Mouse (Mus musculus): ENCODE measurements around the gene Phf24. TPM values are rescaled to one million over a fixed set of nuclear protein-coding genes. Genes with fewer than 3 reads are reported as not detected.
A peak's percentile ranks its signal among the peaks of the same experiment; 100 is the strongest.

Phf24 gene
- polyA plus RNA-seq, 1 experiment from 2014 or later = 1.6 TPM

- Histone ChIP-seq H3K9me3 (replicated peaks) (no peaks in the 10 kb centered on the region), H3K36me3 (no peaks in the 10 kb centered on the region), H3K27ac (replicated peaks) (no peak overlapping the region), H3K4me3 (no peak overlapping the region), H3K27me3 (ENCODE audit: low read depth, poor library complexity, severe bottlenecking) (peaks cover 53% of the 10 kb centered on the region), H3K4me1 (peaks cover 12% of the 10 kb centered on the region)
- WGBS = 87% methylated on average over 9 of the region's 9 CpGs
- DNase-seq (ENCODE audit: low spot score) = no peak
Measured at GRCm38 (mm10) chr4:42920726-42921125, 4.3 kb downstream of the Phf24 start.

DNA sequence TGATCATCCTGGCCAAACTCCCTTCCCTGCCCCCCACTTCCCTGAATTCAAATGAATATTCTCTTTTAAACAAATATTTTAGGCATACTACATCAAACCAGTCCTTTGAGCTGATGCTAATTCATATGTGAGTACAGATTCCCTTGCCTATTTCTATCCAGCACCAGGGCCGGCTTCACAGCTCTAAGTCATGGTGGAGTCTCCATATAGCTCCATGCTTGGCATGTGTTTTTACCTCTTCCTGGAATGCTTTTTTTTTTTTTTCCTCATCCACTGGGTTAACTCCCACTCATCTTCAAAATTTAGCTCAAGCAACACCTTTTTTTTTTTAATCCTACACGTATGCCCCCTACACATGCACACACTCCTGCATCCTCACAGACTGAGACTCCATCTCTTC is 5.1 kb downstream of the Phf24 start:
- no peak for DNase-seq (ENCODE audit: low spot score)
- peaks cover 10% of the 10 kb centered on the region for H3K4me1 ChIP-seq
- peaks cover 45% of the 10 kb centered on the region for H3K27me3 ChIP-seq (ENCODE audit: low read depth, poor library complexity, severe bottlenecking)
- H3K4me3 ChIP-seq = no peak overlapping the region
- H3K9me3 ChIP-seq (replicated peaks) = no peaks in the 10 kb centered on the region
- WGBS = 80% methylated on average over 2 of the region's 2 CpGs
- H3K27ac ChIP-seq (replicated peaks) = no peak overlapping the region
- H3K36me3 ChIP-seq = no peaks in the 10 kb centered on the region

DNA sequence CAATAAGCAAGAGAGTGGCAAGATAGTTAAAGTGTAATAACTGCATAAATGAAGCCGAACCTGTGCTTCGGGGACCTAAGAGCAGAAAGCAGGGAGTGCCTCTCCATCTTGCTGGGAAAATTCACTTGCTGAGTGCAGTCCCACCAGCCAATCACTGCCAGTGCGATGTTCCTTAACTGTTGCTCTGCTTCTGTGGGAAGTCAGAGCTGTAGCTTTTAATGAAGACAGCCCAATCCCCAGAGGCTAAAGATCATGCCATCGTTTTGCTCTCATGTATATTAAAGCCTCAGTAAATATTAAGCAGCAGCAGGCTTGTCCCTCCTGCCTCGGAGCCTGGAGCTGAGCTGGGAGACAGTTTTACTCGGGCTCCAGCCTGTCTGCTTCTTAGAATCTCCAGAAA is 5.6 kb downstream of the Phf24 start:
- no peak overlapping the region for H3K4me3 ChIP-seq
- no peaks in the 10 kb centered on the region for H3K9me3 ChIP-seq (replicated peaks)
- H3K27ac ChIP-seq (replicated peaks) = no peak overlapping the region
- no peak for DNase-seq (ENCODE audit: low spot score)
- H3K4me1 ChIP-seq = peaks cover 7% of the 10 kb centered on the region
- no peaks in the 10 kb centered on the region for H3K36me3 ChIP-seq
- H3K27me3 ChIP-seq (ENCODE audit: low read depth, poor library complexity, severe bottlenecking) = peaks cover 42% of the 10 kb centered on the region
- 77% methylated on average over 6 of the region's 6 CpGs for WGBS

DNA sequence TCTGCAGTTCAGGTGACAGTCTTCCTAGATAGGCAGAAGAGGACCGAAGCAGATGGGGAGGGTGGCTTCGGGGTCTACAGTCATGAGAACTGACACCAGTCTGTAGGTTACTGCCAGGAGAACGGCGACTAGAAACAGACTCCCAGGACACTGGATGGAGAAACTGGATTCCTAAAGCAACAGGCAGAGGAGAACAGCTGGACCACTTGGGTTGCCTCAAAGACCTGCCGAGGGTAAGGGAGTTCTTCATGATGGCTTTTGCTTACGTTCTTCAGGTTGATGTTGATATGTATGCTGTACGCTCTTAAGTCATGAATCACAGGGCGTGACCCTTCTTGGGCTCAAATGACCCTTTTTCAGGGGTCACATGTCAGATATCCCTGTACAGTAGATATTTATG is 6.0 kb downstream of the Phf24 start:
- no peak for DNase-seq (ENCODE audit: low spot score)
- Histone ChIP-seq H3K27ac (replicated peaks) (no peak overlapping the region), H3K36me3 (no peaks in the 10 kb centered on the region), H3K4me1 (peaks cover 3% of the 10 kb centered on the region), H3K27me3 (ENCODE audit: low read depth, poor library complexity, severe bottlenecking) (peaks cover 38% of the 10 kb centered on the region), H3K9me3 (replicated peaks) (no peaks in the 10 kb centered on the region), H3K4me3 (no peak overlapping the region)
- WGBS = 93% methylated on average over 8 of the region's 8 CpGs

DNA sequence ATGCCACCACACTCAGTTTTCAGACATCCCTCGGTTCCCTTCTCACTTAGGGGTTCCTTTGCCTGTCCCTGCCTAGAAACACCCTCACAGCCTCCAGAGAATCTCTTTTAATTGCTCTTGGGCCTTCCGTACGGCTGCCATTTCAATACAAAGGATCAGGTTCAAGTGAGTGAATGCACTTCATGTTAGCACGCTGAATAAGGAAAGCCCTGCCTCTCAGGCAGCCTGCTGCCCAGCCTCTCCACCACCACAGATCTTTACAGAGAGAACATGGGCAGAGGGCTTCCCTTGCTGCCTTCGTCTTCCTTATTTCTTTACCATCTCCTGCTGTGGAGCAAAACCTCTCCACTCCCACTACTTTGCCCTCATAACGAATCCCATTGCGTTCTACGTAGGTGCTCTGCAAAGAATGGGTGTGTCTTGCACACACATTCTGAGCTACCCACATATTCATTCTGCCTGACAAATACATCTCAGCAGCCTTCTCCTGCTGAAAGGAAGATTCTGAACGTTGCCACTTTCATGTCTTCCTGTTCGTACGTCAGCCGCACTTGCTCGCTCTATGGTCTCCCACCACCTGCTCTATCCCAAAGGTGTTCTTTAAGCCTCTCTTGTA is 7.7 kb downstream of the Phf24 start:
- Histone ChIP-seq H3K9me3 (replicated peaks) (no peaks in the 10 kb centered on the region), H3K27me3 (ENCODE audit: low read depth, poor library complexity, severe bottlenecking) (peaks cover 20% of the 10 kb centered on the region; the same call in 1 of the 2 replicates), H3K4me3 (no peak overlapping the region), H3K27ac (replicated peaks) (no peak overlapping the region), H3K4me1 (0 out of 2 replicates have a peak, but pooled peaks cover 3% of the 10 kb centered on the region), H3K36me3 (no peaks in the 10 kb centered on the region)
- 80% methylated on average over 13 of the region's 13 CpGs for WGBS
- DNase-seq (ENCODE audit: low spot score) = no peak

DNA sequence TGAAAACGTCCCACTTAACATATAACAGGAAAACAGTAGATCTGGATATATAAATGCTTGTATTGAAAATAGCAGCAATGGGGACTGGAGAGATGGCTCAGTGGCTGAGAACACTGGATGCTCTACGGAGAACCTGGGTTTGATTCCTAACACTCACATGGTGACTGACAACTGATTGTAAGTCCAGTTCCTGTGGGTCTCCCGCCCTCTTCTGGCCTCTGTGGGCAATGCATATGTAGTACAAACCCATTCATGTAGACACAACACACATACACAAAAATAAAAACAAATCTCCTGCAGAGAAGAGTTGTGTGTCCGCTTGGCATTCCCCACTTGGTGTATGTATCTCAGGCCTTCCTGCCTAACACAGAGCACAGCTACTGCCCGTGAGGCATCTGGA is 11.7 kb downstream of the Phf24 start:
- DNase-seq (ENCODE audit: low spot score) = no peak
- peaks cover under 1% of the 10 kb centered on the region; the same call in 1 of the 2 replicates for H3K4me1 ChIP-seq
- WGBS = 84% methylated on average over 5 of the region's 5 CpGs
- peaks cover 29% of the 10 kb centered on the region for H3K27me3 ChIP-seq (ENCODE audit: low read depth, poor library complexity, severe bottlenecking)
- H3K27ac ChIP-seq (replicated peaks) = no peak overlapping the region
- no peaks in the 10 kb centered on the region for H3K9me3 ChIP-seq (replicated peaks)
- H3K4me3 ChIP-seq = no peak overlapping the region
- H3K36me3 ChIP-seq = no peaks in the 10 kb centered on the region

DNA sequence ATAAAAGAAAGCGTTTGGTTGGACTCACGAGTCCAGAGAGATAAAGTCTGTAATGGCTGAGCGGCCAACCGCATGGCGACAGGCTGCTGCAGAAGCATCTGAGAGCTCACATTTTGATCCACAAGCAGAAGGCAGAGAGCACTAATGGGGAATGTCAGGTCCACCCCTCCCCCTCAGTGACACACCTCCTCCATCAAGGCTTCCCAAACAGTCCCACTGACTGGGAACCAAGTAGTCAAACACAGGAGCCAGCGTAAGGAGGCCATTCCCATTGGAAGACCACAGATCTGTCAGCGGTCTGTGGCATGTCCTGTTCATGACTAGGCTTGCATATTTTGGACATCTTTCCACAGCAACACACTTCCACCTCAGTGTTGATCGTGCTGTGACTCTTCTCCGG is 12.5 kb downstream of the Phf24 start:
- Histone ChIP-seq H3K4me1 (peaks cover 8% of the 10 kb centered on the region), H3K9me3 (replicated peaks) (no peaks in the 10 kb centered on the region), H3K27ac (replicated peaks) (no peak overlapping the region), H3K4me3 (no peak overlapping the region), H3K36me3 (no peaks in the 10 kb centered on the region), H3K27me3 (ENCODE audit: low read depth, poor library complexity, severe bottlenecking) (peaks cover 30% of the 10 kb centered on the region)
- DNase-seq (ENCODE audit: low spot score) = no peak
- WGBS = 95% methylated on average over 9 of the region's 9 CpGs

DNA sequence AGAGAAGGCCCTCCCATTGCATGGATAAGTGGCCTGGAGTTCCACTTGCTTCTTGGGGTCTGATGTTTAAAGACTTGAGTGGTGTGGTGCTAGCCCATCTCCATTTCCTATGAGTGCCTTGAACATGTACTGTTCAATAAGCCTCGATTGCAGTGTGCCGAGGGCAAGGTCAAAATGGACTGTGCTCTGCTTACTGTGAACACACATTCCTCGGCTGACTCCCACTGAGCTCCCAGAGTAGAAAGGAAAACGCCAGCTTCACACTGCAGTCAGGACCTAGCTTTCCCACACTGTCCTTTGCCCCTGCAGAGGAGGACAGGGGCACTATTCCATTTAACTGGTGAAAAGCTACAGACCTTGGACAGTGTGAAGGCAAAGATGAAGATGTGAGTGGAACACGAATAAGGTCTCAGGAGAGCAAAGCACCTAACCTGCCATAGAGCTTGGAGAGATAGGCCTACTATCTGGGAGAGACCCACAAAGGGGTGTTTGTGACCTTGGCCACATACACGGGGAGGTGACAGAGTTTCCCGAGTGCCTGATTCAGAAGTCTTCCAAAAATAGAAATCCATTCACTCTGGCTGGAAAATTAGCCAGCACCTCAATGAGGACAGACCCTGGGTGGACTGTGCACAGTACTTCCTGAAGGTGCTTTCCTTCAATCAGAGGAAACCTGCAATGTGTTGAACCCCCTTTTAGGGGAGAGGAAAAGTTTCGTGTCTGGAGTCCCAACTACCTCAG is 15.9 kb downstream of the Phf24 start:
- H3K36me3 ChIP-seq = no peaks in the 10 kb centered on the region
- no peak overlapping the region for H3K27ac ChIP-seq (replicated peaks)
- no peaks in the 10 kb centered on the region for H3K9me3 ChIP-seq (replicated peaks)
- no peak for DNase-seq (ENCODE audit: low spot score)
- no peak overlapping the region for H3K4me3 ChIP-seq
- 75% methylated on average over 8 of the region's 8 CpGs for WGBS
- H3K27me3 ChIP-seq (ENCODE audit: low read depth, poor library complexity, severe bottlenecking) = peaks cover 34% of the 10 kb centered on the region
- peaks cover 8% of the 10 kb centered on the region for H3K4me1 ChIP-seq

GRCm38 (mm10) chr4:42933630-42934029 is 17.2 kb downstream of the Phf24 start:
- peak; percentile 65 for DNase-seq (ENCODE audit: low spot score)
- Histone ChIP-seq H3K27ac (replicated peaks) (no peak overlapping the region), H3K27me3 (ENCODE audit: low read depth, poor library complexity, severe bottlenecking) (peaks cover 44% of the 10 kb centered on the region), H3K4me3 (peak overlapping the region; percentile 40), H3K36me3 (no peaks in the 10 kb centered on the region), H3K9me3 (replicated peaks) (no peaks in the 10 kb centered on the region), H3K4me1 (peaks cover 8% of the 10 kb centered on the region)
- WGBS = 9% methylated on average over 22 of the region's 22 CpGs

GRCm38 (mm10) chr4:42941396-42941795 is 24.9 kb downstream of the Phf24 start:
- WGBS = 82% methylated on average over 7 of the region's 7 CpGs
- H3K4me3 ChIP-seq = no peak overlapping the region
- DNase-seq (ENCODE audit: low spot score) = no peak
- H3K36me3 ChIP-seq = no peaks in the 10 kb centered on the region
- H3K27ac ChIP-seq (replicated peaks) = no peak overlapping the region
- H3K9me3 ChIP-seq (replicated peaks) = no peaks in the 10 kb centered on the region
- H3K4me1 ChIP-seq = peaks cover 8% of the 10 kb centered on the region
- H3K27me3 ChIP-seq (ENCODE audit: low read depth, poor library complexity, severe bottlenecking) = peaks cover 22% of the 10 kb centered on the region

DNA sequence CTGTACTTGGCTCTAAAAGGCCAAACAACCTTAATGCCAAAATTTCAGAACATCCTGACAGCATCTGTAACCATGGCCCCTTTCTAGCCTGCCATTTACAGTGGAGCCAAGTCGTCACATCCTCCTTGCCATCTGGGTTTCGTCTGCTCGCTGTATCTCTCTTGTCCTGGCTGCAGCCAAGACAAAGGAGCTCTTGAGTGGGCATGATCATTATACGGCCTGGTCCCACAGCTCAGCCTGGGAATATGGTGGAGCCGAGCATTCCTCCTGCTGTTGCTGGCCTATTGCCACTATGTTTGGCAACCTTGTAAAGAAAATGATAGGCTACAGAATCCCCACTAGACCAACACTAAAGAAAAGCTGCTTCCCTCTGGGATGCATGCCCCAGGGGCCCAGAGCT is 26.9 kb downstream of the Phf24 start:
- no peak overlapping the region for H3K4me3 ChIP-seq
- peaks cover 28% of the 10 kb centered on the region for H3K4me1 ChIP-seq
- H3K36me3 ChIP-seq = no peaks in the 10 kb centered on the region
- no peak overlapping the region for H3K27ac ChIP-seq (replicated peaks)
- H3K27me3 ChIP-seq (ENCODE audit: low read depth, poor library complexity, severe bottlenecking) = peaks cover 26% of the 10 kb centered on the region
- DNase-seq (ENCODE audit: low spot score) = no peak
- WGBS = 89% methylated on average over 5 of the region's 5 CpGs
- no peaks in the 10 kb centered on the region for H3K9me3 ChIP-seq (replicated peaks)

DNA sequence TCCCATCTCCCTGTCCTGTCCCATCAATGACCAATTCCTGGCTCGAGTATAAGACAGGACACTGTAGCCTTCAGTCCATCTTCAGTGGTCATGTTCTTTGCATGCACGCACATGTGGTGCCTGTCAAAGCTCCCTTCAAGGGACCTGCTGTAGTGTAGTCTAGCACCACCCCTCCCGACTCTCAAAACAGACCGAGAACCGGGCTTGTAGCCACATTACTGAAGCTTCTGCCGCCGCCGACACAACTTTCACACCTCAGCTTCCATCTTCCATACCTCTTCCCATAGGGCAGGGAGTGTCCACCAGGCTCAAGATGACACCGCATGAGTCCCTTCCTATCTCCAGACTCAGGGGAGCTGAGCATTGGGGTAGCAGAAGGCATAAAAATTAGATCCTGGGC is 27.7 kb downstream of the Phf24 start:
- no peak overlapping the region for H3K4me3 ChIP-seq
- no peaks in the 10 kb centered on the region for H3K36me3 ChIP-seq
- 87% methylated on average over 9 of the region's 9 CpGs for WGBS
- H3K4me1 ChIP-seq = peaks cover 36% of the 10 kb centered on the region
- peaks cover 21% of the 10 kb centered on the region for H3K27me3 ChIP-seq (ENCODE audit: low read depth, poor library complexity, severe bottlenecking)
- no peak overlapping the region for H3K27ac ChIP-seq (replicated peaks)
- no peak for DNase-seq (ENCODE audit: low spot score)
- H3K9me3 ChIP-seq (replicated peaks) = no peaks in the 10 kb centered on the region

DNA sequence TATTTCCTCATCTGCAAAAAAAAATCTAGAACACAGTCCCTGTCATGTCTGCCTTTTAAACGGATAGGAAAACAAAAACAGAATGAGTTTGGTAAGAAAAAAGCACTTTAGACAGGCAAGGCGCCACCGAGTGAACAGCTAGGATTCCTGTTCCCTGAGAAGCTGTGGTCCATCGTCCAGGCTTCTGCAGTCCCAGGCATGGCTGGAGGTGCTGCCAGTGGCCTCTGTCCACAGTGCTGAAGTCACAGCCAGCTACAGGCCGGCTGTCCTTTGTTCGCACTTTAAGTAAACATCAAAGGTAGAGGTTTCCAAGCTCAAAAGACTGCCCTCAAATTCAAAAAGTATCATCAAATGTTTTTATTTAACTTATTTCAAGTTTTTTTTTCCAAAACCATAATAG is 28.6 kb downstream of the Phf24 start:
- no peaks in the 10 kb centered on the region for H3K36me3 ChIP-seq
- DNase-seq (ENCODE audit: low spot score) = no peak
- no peak overlapping the region for H3K4me3 ChIP-seq
- 14% methylated on average over 6 of the region's 6 CpGs for WGBS
- H3K27ac ChIP-seq (replicated peaks) = no peak overlapping the region
- H3K27me3 ChIP-seq (ENCODE audit: low read depth, poor library complexity, severe bottlenecking) = peaks cover 15% of the 10 kb centered on the region
- H3K4me1 ChIP-seq = peaks cover 42% of the 10 kb centered on the region
- no peaks in the 10 kb centered on the region for H3K9me3 ChIP-seq (replicated peaks)

All from midbrain, embryonic 10.5 days (tissue).